Mouse (Mus musculus) right cerebral cortex, adult 2 months (tissue): ENCODE measurements at regions not wholly inside any gene's neighbourhood (a gene's known extent, or its start where the extent isn't known, plus 50 kb on each side); places are given as distances from the start of the nearest gene placed in this dataset.
A peak's percentile ranks its signal among the peaks of the same experiment; 100 is the strongest.

Experiments used
- DNase-seq, 2 experiments: peaks; one replicate each; pipeline ENCODE4 v3.0.0; 2021 to 2022; ENCODE audit warnings: low spot score in 2 of 2

GRCm38 (mm10) chr6:143287322-143287721, 120.3 kb downstream of the Etnk1 start:
- DNase-seq, result peak; percentile 43 to 53

- peak; percentile 55 to 63 for DNase-seq
Measured at GRCm38 (mm10) chr6:143288491-143289130, 121.6 kb downstream of the Etnk1 start.

DNA sequence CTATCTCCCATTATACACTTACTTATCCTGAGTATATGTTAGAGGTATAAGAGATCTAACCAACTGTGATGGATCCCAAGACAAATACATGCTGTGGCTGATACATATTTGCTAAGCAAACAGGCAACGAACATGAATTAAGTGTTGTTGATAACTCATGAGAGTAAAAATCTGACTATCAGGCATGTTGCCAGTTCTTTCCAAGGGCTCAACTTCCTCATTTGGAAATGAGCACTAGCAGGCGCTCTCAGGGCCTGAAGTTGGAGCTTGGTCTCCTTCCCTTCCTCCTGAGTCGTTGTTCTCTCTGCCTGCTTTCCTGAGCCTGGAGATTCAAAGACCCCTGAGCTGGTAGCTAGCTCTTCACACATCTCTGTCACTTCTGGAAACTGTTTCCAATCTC, 126.6 kb downstream of the Etnk1 start:
- DNase-seq, result no peak

DNA sequence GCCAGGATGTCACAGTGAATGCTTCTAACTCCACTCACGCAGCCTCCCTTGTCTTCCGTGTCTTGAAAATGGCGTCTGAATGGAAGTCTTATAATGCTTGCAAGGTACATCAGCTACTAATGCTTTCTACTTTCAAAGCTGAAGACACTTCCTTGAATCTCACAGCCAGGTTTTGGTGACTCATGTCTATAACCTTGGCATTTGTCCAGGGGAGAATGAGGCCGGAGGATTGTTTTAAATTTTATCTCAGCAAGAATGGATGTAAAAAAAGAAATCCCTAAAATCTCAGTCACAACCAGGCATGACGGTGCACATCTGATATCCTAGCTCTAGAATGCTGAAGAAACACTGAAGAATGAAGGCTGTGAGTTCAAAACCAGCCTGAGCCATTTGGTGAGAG, 131.4 kb downstream of the Etnk1 start:
- no peak for DNase-seq

DNA sequence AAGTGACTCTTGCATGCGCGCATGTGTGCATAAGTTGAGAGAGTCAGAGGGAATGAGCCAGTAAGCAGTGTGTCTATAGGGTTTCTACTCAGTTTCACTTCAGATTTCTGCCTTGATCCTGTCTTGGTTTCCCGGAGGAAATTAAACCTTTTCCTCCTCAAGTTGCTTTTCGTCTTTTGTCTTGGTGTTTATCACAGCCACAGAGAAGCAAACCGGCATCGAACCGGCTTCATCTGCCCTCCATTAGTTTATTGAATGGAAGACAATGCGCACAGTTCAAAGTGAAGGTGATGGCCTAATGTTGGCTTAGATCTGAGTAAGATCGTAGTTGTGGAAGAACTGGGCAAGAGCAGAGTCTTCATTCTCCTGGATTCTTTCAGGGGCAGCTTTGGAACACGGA, 134.4 kb downstream of the Etnk1 start:
- DNase-seq, result no peak

- DNase-seq, result no peak
Measured at GRCm38 (mm10) chr6:143307327-143307726, 140.3 kb downstream of the Etnk1 start.

- DNase-seq, result no peak
Measured at GRCm38 (mm10) chr6:143315859-143316258, 148.8 kb downstream of the Etnk1 start.

DNA sequence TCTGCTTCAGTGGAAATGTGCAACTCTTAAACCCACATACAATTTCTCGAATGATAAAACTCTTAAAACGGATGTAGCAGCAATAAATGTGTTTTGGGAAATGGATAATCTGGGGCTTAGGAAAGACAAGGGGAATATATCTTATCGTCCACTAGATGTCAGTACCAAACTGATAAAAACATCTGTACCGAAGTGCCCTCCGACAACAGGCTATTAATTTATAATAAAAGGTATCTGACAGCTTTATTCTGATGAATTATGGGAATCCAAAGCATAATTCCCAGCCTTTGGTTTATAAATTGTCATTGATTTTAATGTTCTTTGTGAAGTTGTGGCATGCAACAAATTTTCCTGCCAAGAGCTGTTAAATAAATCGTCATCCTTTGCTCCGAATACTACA, 153.4 kb downstream of the Etnk1 start:
- DNase-seq, result no peak

- DNase-seq, result no peak
Measured at GRCm38 (mm10) chr6:143324636-143325035, 157.6 kb downstream of the Etnk1 start.

- no peak for DNase-seq
Measured at GRCm38 (mm10) chr6:143326956-143327722, 160.1 kb downstream of the Etnk1 start.

- no peak for DNase-seq
Measured at GRCm38 (mm10) chr6:143327788-143328187, 160.8 kb downstream of the Etnk1 start.

GRCm38 (mm10) chr6:143328202-143328601, 161.2 kb downstream of the Etnk1 start:
- DNase-seq, result peak in 1 of 2 experiments; percentile 36

DNA sequence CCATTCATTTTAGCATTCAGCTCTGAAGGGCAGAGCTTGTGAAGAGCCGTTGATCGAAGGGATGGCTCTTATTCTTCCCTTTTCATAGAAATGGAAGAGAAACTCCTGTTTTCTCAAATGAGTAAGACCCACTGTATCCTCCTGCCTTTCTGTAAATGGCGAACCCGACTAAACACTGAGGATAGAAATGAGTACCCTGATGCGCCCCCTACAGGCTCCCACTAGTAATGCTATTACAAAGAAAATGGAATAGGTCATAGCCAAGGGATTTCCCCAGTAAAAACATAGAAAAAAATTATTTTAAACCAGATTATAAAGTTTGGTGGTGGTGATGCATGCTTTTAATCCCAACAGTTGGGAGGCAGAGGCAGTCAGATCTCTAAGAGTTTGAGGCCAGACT, 162.1 kb downstream of the Etnk1 start:
- DNase-seq, result no peak

- no peak for DNase-seq
Measured at GRCm38 (mm10) chr6:143333493-143333892, 166.5 kb downstream of the Etnk1 start.

DNA sequence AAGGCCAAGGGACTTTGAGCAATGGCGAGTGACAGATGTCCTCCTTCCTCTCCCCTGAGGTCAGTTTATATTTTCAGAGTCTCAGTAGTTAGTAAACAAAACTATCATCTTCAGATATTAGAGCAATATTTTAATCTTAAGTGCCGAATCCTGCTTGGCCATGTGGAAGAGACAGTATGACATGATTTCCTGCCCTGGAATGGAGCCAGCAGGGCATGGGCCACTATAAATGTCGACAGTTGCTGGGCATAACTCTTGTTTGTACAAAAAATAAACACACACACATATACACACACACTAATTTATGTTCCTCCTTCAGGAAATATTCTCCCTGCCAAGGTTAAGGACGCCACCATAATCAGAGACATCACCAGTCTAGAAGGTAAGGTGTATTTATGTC, 169.6 kb downstream of the Etnk1 start:
- DNase-seq, result no peak

- DNase-seq, result no peak
Measured at GRCm38 (mm10) chr6:143349000-143349399, 182.0 kb downstream of the Etnk1 start.

- no peak for DNase-seq
Measured at GRCm38 (mm10) chr6:143359320-143360032, 192.5 kb downstream of the Etnk1 start.

- no peak for DNase-seq
Measured at GRCm38 (mm10) chr6:143361149-143361725, 194.2 kb downstream of the Etnk1 start.

DNA sequence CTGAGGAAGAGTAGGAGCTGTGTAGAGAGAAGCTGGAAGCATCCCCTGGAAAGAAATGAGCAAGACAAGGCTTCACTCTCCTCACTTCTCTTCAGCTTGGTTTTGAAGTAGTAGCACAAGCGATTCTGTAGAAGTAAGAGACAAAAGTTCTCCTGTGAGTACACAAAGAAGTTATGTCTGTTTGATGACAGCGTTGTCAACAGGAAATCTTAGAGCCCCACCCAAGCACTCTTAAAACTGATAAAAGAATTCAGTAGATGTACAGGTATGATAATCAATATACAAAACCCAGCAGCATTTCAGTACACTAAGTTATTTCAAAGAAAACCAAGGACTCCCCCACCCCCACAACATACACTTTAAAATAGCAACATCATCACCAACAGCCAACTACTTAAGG, 194.9 kb downstream of the Etnk1 start:
- DNase-seq, result no peak

- DNase-seq, result peak in 1 of 2 experiments; percentile 23
Measured at GRCm38 (mm10) chr6:143365840-143366239, 198.8 kb downstream of the Etnk1 start.

GRCm38 (mm10) chr6:143367804-143368203, 200.8 kb downstream of the Etnk1 start:
- DNase-seq, result no peak

DNA sequence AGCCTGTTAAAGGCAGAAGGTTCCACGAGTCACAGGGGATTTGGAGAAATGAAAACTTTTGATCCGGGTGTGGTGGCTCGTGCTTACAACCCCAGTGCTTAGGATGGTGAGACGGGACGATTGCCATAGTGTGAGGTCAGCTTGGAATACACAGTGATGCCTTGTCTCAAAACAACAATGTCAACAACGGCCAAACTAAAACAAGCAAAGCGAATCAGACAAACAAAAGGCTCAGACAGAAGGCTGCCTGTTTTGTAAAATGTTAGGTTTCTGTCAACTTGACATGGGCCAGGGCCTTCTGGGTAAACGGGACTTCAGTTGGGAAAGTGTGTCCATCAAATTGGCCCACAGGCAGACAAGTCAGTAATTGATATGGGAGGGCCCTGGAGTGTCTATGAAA, 201.6 kb downstream of the Etnk1 start:
- no peak for DNase-seq
